Mouse (Mus musculus): ENCODE measurements around the gene Fancc. TPM values are rescaled to one million over a fixed set of nuclear protein-coding genes. Genes with fewer than 3 reads are reported as not detected.

The Fancc gene
- total and polyA plus RNA-seq, 2 experiments from 2014 or later = 8.5 to 39.5 TPM

GRCm38 (mm10) chr13:63279807-63280206 lies 217.3 kb downstream of the Fancc start:
- peak overlapping the region; percentile 55 for H3K4me2 ChIP-seq (ENCODE audit: low read depth, low read length)
- no peaks in the 10 kb centered on the region for H3K9me3 ChIP-seq (replicated peaks; ENCODE audit: control insufficient read depth, low read length)
- DNase-seq (ENCODE audit: low spot score) = no peak
- 0 out of 2 replicates have a peak, but pooled peaks have one; percentile 15 for ATAC-seq (ENCODE audit: insufficient read depth, low read depth)
- H3K4me1 ChIP-seq (ENCODE audit: control insufficient read depth, insufficient read depth) = peaks cover 62% of the 10 kb centered on the region
- TF ChIP-seq CTCF (IDR thresholded peaks at IDR 0.05; ENCODE audit: low read depth) = no peak
- WGBS = 37% methylated on average over 8 of the region's 8 CpGs
- H3K27ac ChIP-seq (ENCODE audit: low read depth) = peak overlapping the region; percentile 86
- H3K27me3 ChIP-seq (ENCODE audit: control insufficient read depth, insufficient read depth, low read length) = no peaks in the 10 kb centered on the region
- H3K4me3 ChIP-seq (ENCODE audit: low read depth, low read length) = peak overlapping the region; percentile 37; the same call in 1 of the 2 replicates
- peaks cover 19% of the 10 kb centered on the region for H3K36me3 ChIP-seq (replicated peaks; ENCODE audit: control insufficient read depth, insufficient read depth, low read length)
- H3K9ac ChIP-seq (replicated peaks; ENCODE audit: low read depth, low read length) = no peak overlapping the region

- DNase-seq (ENCODE audit: low spot score) (no peak), ATAC-seq (ENCODE audit: insufficient read depth, low read depth) (peak; percentile 67)
- no peaks in the 10 kb centered on the region for H3K9me3 ChIP-seq (replicated peaks; ENCODE audit: control insufficient read depth, low read length)
- peak overlapping the region; percentile 86 for H3K27ac ChIP-seq (ENCODE audit: low read depth)
- H3K4me3 ChIP-seq (ENCODE audit: low read depth, low read length) = peak overlapping the region; percentile 37
- 21% methylated on average over 10 of the region's 10 CpGs for WGBS
- H3K4me1 ChIP-seq (ENCODE audit: control insufficient read depth, insufficient read depth) = peaks cover 68% of the 10 kb centered on the region
- H3K4me2 ChIP-seq (ENCODE audit: low read depth, low read length) = peak overlapping the region; percentile 55
- H3K36me3 ChIP-seq (replicated peaks; ENCODE audit: control insufficient read depth, insufficient read depth, low read length) = peaks cover 18% of the 10 kb centered on the region
- no peaks in the 10 kb centered on the region for H3K27me3 ChIP-seq (ENCODE audit: control insufficient read depth, insufficient read depth, low read length)
- peak overlapping the region; percentile 50 for H3K9ac ChIP-seq (replicated peaks; ENCODE audit: low read depth, low read length)
- TF ChIP-seq EP300 (IDR thresholded peaks at IDR 0.05; ENCODE audit: low read depth) = no peak
- no peak for TF ChIP-seq CTCF (IDR thresholded peaks at IDR 0.05; ENCODE audit: low read depth)
Observed at GRCm38 (mm10) chr13:63278796-63279475, 218.1 kb downstream of the Fancc start.

- Histone ChIP-seq H3K9ac (replicated peaks; ENCODE audit: low read depth, low read length) (peak overlapping the region; percentile 50; the same call in 1 of the 2 replicates), H3K27me3 (ENCODE audit: control insufficient read depth, insufficient read depth, low read length) (no peaks in the 10 kb centered on the region), H3K4me1 (ENCODE audit: control insufficient read depth, insufficient read depth) (peaks cover 67% of the 10 kb centered on the region), H3K4me3 (ENCODE audit: low read depth, low read length) (peak overlapping the region; percentile 37; the same call in 1 of the 2 replicates), H3K9me3 (replicated peaks; ENCODE audit: control insufficient read depth, low read length) (no peaks in the 10 kb centered on the region), H3K36me3 (replicated peaks; ENCODE audit: control insufficient read depth, insufficient read depth, low read length) (peaks cover 10% of the 10 kb centered on the region), H3K27ac (ENCODE audit: low read depth) (peak overlapping the region; percentile 86), H3K4me2 (ENCODE audit: low read depth, low read length) (peak overlapping the region; percentile 55)
- no peak for ATAC-seq (ENCODE audit: insufficient read depth, low read depth)
- 19% methylated on average over 5 of the region's 5 CpGs for WGBS
- no peak for TF ChIP-seq EP300 (IDR thresholded peaks at IDR 0.05; ENCODE audit: low read depth)
- TF ChIP-seq CTCF (IDR thresholded peaks at IDR 0.05; ENCODE audit: low read depth) = no peak
- no peak for DNase-seq (ENCODE audit: low spot score)
Observed at GRCm38 (mm10) chr13:63278141-63278631, 218.9 kb downstream of the Fancc start.

- H3K9ac ChIP-seq (replicated peaks; ENCODE audit: low read depth, low read length) = no peak overlapping the region
- 49% methylated on average over 5 of the region's 5 CpGs for WGBS
- DNase-seq (ENCODE audit: low spot score) (no peak), ATAC-seq (ENCODE audit: insufficient read depth, low read depth) (no peak)
- H3K4me3 ChIP-seq (ENCODE audit: low read depth, low read length) = no peak overlapping the region
- no peak for TF ChIP-seq CTCF (IDR thresholded peaks at IDR 0.05; ENCODE audit: low read depth)
- TF ChIP-seq EP300 (IDR thresholded peaks at IDR 0.05; ENCODE audit: low read depth) = no peak
- peak overlapping the region; percentile 86 for H3K27ac ChIP-seq (ENCODE audit: low read depth)
- no peaks in the 10 kb centered on the region for H3K27me3 ChIP-seq (ENCODE audit: control insufficient read depth, insufficient read depth, low read length)
- peaks cover 3% of the 10 kb centered on the region for H3K36me3 ChIP-seq (replicated peaks; ENCODE audit: control insufficient read depth, insufficient read depth, low read length)
- H3K9me3 ChIP-seq (replicated peaks; ENCODE audit: control insufficient read depth, low read length) = no peaks in the 10 kb centered on the region
- peaks cover 63% of the 10 kb centered on the region for H3K4me1 ChIP-seq (ENCODE audit: control insufficient read depth, insufficient read depth)
- H3K4me2 ChIP-seq (ENCODE audit: low read depth, low read length) = peak overlapping the region; percentile 55
Observed at GRCm38 (mm10) chr13:63277316-63277715, 219.8 kb downstream of the Fancc start.

GRCm38 (mm10) chr13:63276389-63276788 lies 220.7 kb downstream of the Fancc start:
- no peaks in the 10 kb centered on the region; the same call in 1 of the 2 replicates for H3K36me3 ChIP-seq (replicated peaks; ENCODE audit: control insufficient read depth, insufficient read depth, low read length)
- H3K4me2 ChIP-seq (ENCODE audit: low read depth, low read length) = no peak overlapping the region
- WGBS = 77% methylated on average over 4 of the region's 4 CpGs
- H3K9me3 ChIP-seq (replicated peaks; ENCODE audit: control insufficient read depth, low read length) = no peaks in the 10 kb centered on the region
- H3K4me3 ChIP-seq (ENCODE audit: low read depth, low read length) = no peak overlapping the region
- H3K4me1 ChIP-seq (ENCODE audit: control insufficient read depth, insufficient read depth) = peaks cover 65% of the 10 kb centered on the region
- no peaks in the 10 kb centered on the region for H3K27me3 ChIP-seq (ENCODE audit: control insufficient read depth, insufficient read depth, low read length)
- DNase-seq (ENCODE audit: low spot score) = no peak
- no peak overlapping the region for H3K27ac ChIP-seq (ENCODE audit: low read depth)
- no peak for TF ChIP-seq CTCF (IDR thresholded peaks at IDR 0.05; ENCODE audit: low read depth)
- TF ChIP-seq EP300 (IDR thresholded peaks at IDR 0.05; ENCODE audit: low read depth) = no peak
- no peak overlapping the region for H3K9ac ChIP-seq (replicated peaks; ENCODE audit: low read depth, low read length)
- ATAC-seq (ENCODE audit: insufficient read depth, low read depth) = no peak
